Mouse (Mus musculus) MEL (cell line): ENCODE results near the gene Gzme.

Source experiments
- BHLHE40 ChIP-seq: IDR thresholded peaks from 2 replicates; pipeline ENCODE4 v1.6.1; 2012; ENCODE audit warnings: low read depth, mild to moderate bottlenecking, inconsistent platforms, low read length, improper control_type of control experiment, borderline replicate concordance
- CHD2 ChIP-seq: IDR thresholded peaks from 2 replicates; pipeline ENCODE4 v1.6.1; 2011; ENCODE audit warnings: low read length, improper control_type of control experiment
- CTCF ChIP-seq, 3 experiments: IDR thresholded peaks in 2 of 3; conservative IDR thresholded peaks in 1 of 3; 2 replicates each; pipeline ENCODE4 v1.5.1; 2011 to 2012; ENCODE audit warnings: low read length in 3 of 3, low read depth in 2 of 3, mild to moderate bottlenecking in 2 of 3, improper control_type of control experiment in 1 of 3, inconsistent platforms in 1 of 3, mixed read lengths in 1 of 3, moderate library complexity in 1 of 3; ENCODE audit not compliant: control insufficient read depth in 1 of 3, insufficient read depth in 1 of 3, poor library complexity in 1 of 3, severe bottlenecking in 1 of 3
- E2F4 ChIP-seq: IDR thresholded peaks from 2 replicates; pipeline ENCODE4 v1.6.1; 2011; ENCODE audit warnings: low read depth, low read length, improper control_type of control experiment, borderline replicate concordance
- NRF1 ChIP-seq: IDR thresholded peaks from 2 replicates; pipeline ENCODE4 v1.6.1; 2014; ENCODE audit warnings: low read depth, mild to moderate bottlenecking, inconsistent platforms, low read length, improper control_type of control experiment, moderate library complexity; ENCODE audit not compliant: poor library complexity, insufficient read depth, severe bottlenecking
- POLR2A ChIP-seq, 2 experiments: IDR thresholded peaks; 2 replicates each; pipeline ENCODE4 v1.6.1; 2011 to 2012; ENCODE audit warnings: low read length in 2 of 2, mild to moderate bottlenecking in 2 of 2, control low read depth in 1 of 2, improper control_type of control experiment in 1 of 2, low read depth in 1 of 2, moderate library complexity in 1 of 2; ENCODE audit not compliant: control insufficient read depth in 1 of 2, insufficient read depth in 1 of 2, poor library complexity in 1 of 2
- POLR2AphosphoS2 ChIP-seq: IDR thresholded peaks from 2 replicates; pipeline ENCODE4 v1.6.1; 2011; ENCODE audit warnings: low read length, improper control_type of control experiment
- SMC3 ChIP-seq: IDR thresholded peaks from 2 replicates; pipeline ENCODE4 v1.6.1; 2011; ENCODE audit warnings: low read depth, low read length, improper control_type of control experiment
- TBP ChIP-seq: IDR thresholded peaks from 2 replicates; pipeline ENCODE4 v1.8.0; 2011; ENCODE audit warnings: low read depth, low read length, improper control_type of control experiment
- UBTF ChIP-seq: IDR thresholded peaks from 2 replicates; pipeline ENCODE4 v1.6.1; 2012; ENCODE audit warnings: low read depth, mild to moderate bottlenecking, inconsistent platforms, low read length, improper control_type of control experiment, moderate library complexity, borderline replicate concordance; ENCODE audit not compliant: insufficient read depth
- USF1 ChIP-seq: IDR thresholded peaks from 2 replicates; pipeline ENCODE4 v1.6.1; 2014; ENCODE audit warnings: low read depth, mild to moderate bottlenecking, inconsistent platforms, low read length, improper control_type of control experiment, moderate library complexity
- ZC3H11A ChIP-seq: IDR thresholded peaks from 2 replicates; pipeline ENCODE4 v1.6.1; 2012; ENCODE audit warnings: low read depth, mild to moderate bottlenecking, inconsistent platforms, low read length, improper control_type of control experiment

- TF ChIP-seq POLR2A (IDR thresholded peaks at IDR 0.05; ENCODE audit: control insufficient read depth in 1 of 2, insufficient read depth in 1 of 2, low read depth in 1 of 2, low read length in 2 of 2, poor library complexity in 1 of 2) (no peak), CTCF (IDR thresholded peaks at IDR 0.05 in 2 of 3, conservative IDR thresholded peaks at IDR 0.05 in 1 of 3; ENCODE audit: control insufficient read depth in 1 of 3, insufficient read depth in 1 of 3, low read depth in 2 of 3, low read length in 3 of 3, poor library complexity in 1 of 3, severe bottlenecking in 1 of 3) (no peak), SMC3 (no peak), USF1 (no peak), ZC3H11A (no peak), CHD2 (no peak), E2F4 (no peak), BHLHE40 (no peak), TBP (no peak), POLR2AphosphoS2 (no peak), UBTF (no peak), NRF1 (no peak)
These were observed 3.1 kb upstream of the Gzme start for GRCm38 (mm10) chr14:56123516-56123915.
